Mouse (Mus musculus) neural tube, embryonic 14.5 days (tissue): ENCODE results near the gene Parvb. TPM values are rescaled to one million over a fixed set of nuclear protein-coding genes. Genes with fewer than 3 reads are reported as not detected.

Source experiments
- ATAC-seq: fragments of 200-750 bp; cut with Nextera tagmentation; 2 replicates; pipeline ENCODE4 v1.8.0; 2017; ENCODE audit warnings: low read depth, mild to moderate bottlenecking, moderate TSS enrichment, moderate library complexity
- H3K27ac ChIP-seq: fragments of 300-500 bp; sonication (generic); 2 replicates; pipeline ENCODE4 v1.5.1; 2014; ENCODE audit warnings: low read depth, mild to moderate bottlenecking, control low read depth, low read length, moderate library complexity, mixed read lengths
- H3K27me3 ChIP-seq: fragments of 300-500 bp; sonication (generic); 2 replicates; pipeline ENCODE4 v1.6.1; 2014; ENCODE audit warnings: low read length; ENCODE audit not compliant: control insufficient read depth, insufficient read depth
- H3K36me3 ChIP-seq: fragments of 300-500 bp; sonication (generic); 2 replicates; pipeline ENCODE4 v1.6.1; 2014; ENCODE audit warnings: low read length, mixed read lengths; ENCODE audit not compliant: control insufficient read depth, insufficient read depth
- H3K4me1 ChIP-seq: fragments of 300-500 bp; sonication (generic); 2 replicates; pipeline ENCODE4 v1.6.1; 2014; ENCODE audit warnings: low read length; ENCODE audit not compliant: control insufficient read depth, insufficient read depth
- H3K4me2 ChIP-seq: fragments of 300-500 bp; sonication (generic); 2 replicates; pipeline ENCODE4 v1.6.1; 2014; ENCODE audit warnings: mild to moderate bottlenecking, low read depth, low read length, control low read depth
- H3K4me3 ChIP-seq: fragments of 300-500 bp; sonication (generic); 2 replicates; pipeline ENCODE4 v1.5.1; 2014; ENCODE audit warnings: low read depth, low read length, control low read depth, mixed read lengths
- H3K9ac ChIP-seq: fragments of 300-500 bp; sonication (generic); replicated peaks from 2 replicates; pipeline ENCODE4 v1.6.1; 2014; ENCODE audit warnings: low read depth, mild to moderate bottlenecking, control low read depth, low read length, mixed read lengths
- H3K9me3 ChIP-seq: fragments of 300-500 bp; sonication (generic); 2 replicates; pipeline ENCODE4 v1.6.1; 2016; ENCODE audit warnings: low read length; ENCODE audit not compliant: control insufficient read depth
- WGBS: fragments of 180-500 bp; shearing (Covaris S2); extraction: QIAGEN DNeasy Blood & Tissue Kit; methylation state at CpG from one replicate; pipeline ENCODE4 v1.1.7; 2014; 5-methylcytosine and 5-hydroxymethylcytosine counted together
- polyA plus RNA-seq: library from polyadenylated mRNA; unstranded; fragments of >200 nt; fragmentation: Nextera tagmentation; extraction: Ambion mirVana; gene quantifications from 2 replicates; pipeline ENCODE4 v1.2.1, GENCODE M21; 2014

The Parvb gene
- polyA plus RNA-seq, 1 experiment from 2014 or later, result 3.3 TPM

GRCm38 (mm10) chr15:84270032-84270431, 38.2 kb downstream of the Parvb start:
- Histone ChIP-seq H3K27ac (no peak overlapping the region), H3K27me3 (no peaks in the 10 kb centered on the region), H3K4me1 (no peaks in the 10 kb centered on the region), H3K4me3 (no peak overlapping the region), H3K9me3 (no peaks in the 10 kb centered on the region), H3K4me2 (no peak overlapping the region), H3K9ac (no peak overlapping the region), H3K36me3 (no peaks in the 10 kb centered on the region)
- 81% methylated on average over 5 of the region's 5 CpGs for WGBS
- no peak for ATAC-seq

- Histone ChIP-seq H3K36me3 (no peaks in the 10 kb centered on the region), H3K9me3 (no peaks in the 10 kb centered on the region), H3K27ac (no peak overlapping the region), H3K4me3 (no peak overlapping the region), H3K27me3 (no peaks in the 10 kb centered on the region), H3K4me2 (no peak overlapping the region), H3K9ac (no peak overlapping the region), H3K4me1 (no peaks in the 10 kb centered on the region)
- no peak for ATAC-seq
- WGBS, result 76% methylated on average over 6 of the region's 6 CpGs
Measured at GRCm38 (mm10) chr15:84270463-84270862, 38.6 kb downstream of the Parvb start.

GRCm38 (mm10) chr15:84276066-84276465, 44.2 kb downstream of the Parvb start:
- Histone ChIP-seq H3K4me3 (no peak overlapping the region), H3K27ac (no peak overlapping the region), H3K27me3 (no peaks in the 10 kb centered on the region), H3K4me2 (no peak overlapping the region), H3K36me3 (no peaks in the 10 kb centered on the region), H3K4me1 (no peaks in the 10 kb centered on the region), H3K9ac (no peak overlapping the region), H3K9me3 (no peaks in the 10 kb centered on the region)
- no peak for ATAC-seq
- 86% methylated on average over 4 of the region's 4 CpGs for WGBS

- 78% methylated on average over 7 of the region's 7 CpGs for WGBS
- ATAC-seq, result no peak
- H3K27ac ChIP-seq, result no peak overlapping the region
Measured at GRCm38 (mm10) chr15:84278091-84278490, 46.2 kb downstream of the Parvb start.

GRCm38 (mm10) chr15:84278656-84279055, 46.8 kb downstream of the Parvb start:
- no peak overlapping the region for H3K27ac ChIP-seq
- no peak for ATAC-seq

More at GRCm38 (mm10) chr15:84278091-84278490, 46.2 kb downstream of the Parvb start:
- H3K4me1 ChIP-seq, result no peaks in the 10 kb centered on the region
- no peak overlapping the region for H3K4me2 ChIP-seq
- no peak overlapping the region for H3K9ac ChIP-seq
- H3K36me3 ChIP-seq, result no peaks in the 10 kb centered on the region
- H3K27me3 ChIP-seq, result no peaks in the 10 kb centered on the region
- no peak overlapping the region for H3K4me3 ChIP-seq
- H3K9me3 ChIP-seq, result no peaks in the 10 kb centered on the region

GRCm38 (mm10) chr15:84280309-84280708, 48.5 kb downstream of the Parvb start:
- H3K4me3 ChIP-seq, result no peak overlapping the region
- ATAC-seq, result no peak
- H3K36me3 ChIP-seq, result no peaks in the 10 kb centered on the region
- no peaks in the 10 kb centered on the region for H3K4me1 ChIP-seq
- H3K27ac ChIP-seq, result no peak overlapping the region
- no peak overlapping the region for H3K9ac ChIP-seq
- H3K9me3 ChIP-seq, result no peaks in the 10 kb centered on the region
- H3K4me2 ChIP-seq, result no peak overlapping the region
- 82% methylated on average over 8 of the region's 8 CpGs for WGBS
- no peaks in the 10 kb centered on the region for H3K27me3 ChIP-seq

More at GRCm38 (mm10) chr15:84278656-84279055, 46.8 kb downstream of the Parvb start:
- Histone ChIP-seq H3K9ac (no peak overlapping the region), H3K9me3 (no peaks in the 10 kb centered on the region), H3K4me3 (no peak overlapping the region), H3K27me3 (no peaks in the 10 kb centered on the region), H3K4me1 (no peaks in the 10 kb centered on the region), H3K4me2 (no peak overlapping the region), H3K36me3 (no peaks in the 10 kb centered on the region)
- 36% methylated on average over 7 of the region's 7 CpGs for WGBS

- no peak for ATAC-seq
- no peak overlapping the region for H3K4me3 ChIP-seq
- 92% methylated on average over 11 of the region's 11 CpGs for whole genome bisulfite sequencing
Measured at GRCm38 (mm10) chr15:84280712-84281347, 49.0 kb downstream of the Parvb start.

GRCm38 (mm10) chr15:84282206-84283085, 50.6 kb downstream of the Parvb start:
- 65% methylated on average over 20 of the region's 20 CpGs for WGBS
- no peak overlapping the region for H3K27ac ChIP-seq
- no peak overlapping the region for H3K9ac ChIP-seq
- H3K9me3 ChIP-seq, result no peaks in the 10 kb centered on the region
- no peaks in the 10 kb centered on the region for H3K27me3 ChIP-seq
- H3K4me1 ChIP-seq, result no peaks in the 10 kb centered on the region
- no peak overlapping the region for H3K4me3 ChIP-seq
- H3K36me3 ChIP-seq, result no peaks in the 10 kb centered on the region
- ATAC-seq, result no peak
- no peak overlapping the region for H3K4me2 ChIP-seq

More at GRCm38 (mm10) chr15:84280712-84281347, 49.0 kb downstream of the Parvb start:
- no peaks in the 10 kb centered on the region for H3K27me3 ChIP-seq
- no peaks in the 10 kb centered on the region for H3K4me1 ChIP-seq
- H3K27ac ChIP-seq, result no peak overlapping the region
- H3K36me3 ChIP-seq, result no peaks in the 10 kb centered on the region
- no peak overlapping the region for H3K9ac ChIP-seq
- H3K9me3 ChIP-seq, result no peaks in the 10 kb centered on the region
- no peak overlapping the region for H3K4me2 ChIP-seq

GRCm38 (mm10) chr15:84284059-84284458, 52.2 kb downstream of the Parvb start:
- Histone ChIP-seq H3K27ac (no peak overlapping the region), H3K4me3 (no peak overlapping the region), H3K9me3 (no peaks in the 10 kb centered on the region), H3K27me3 (no peaks in the 10 kb centered on the region), H3K4me2 (no peak overlapping the region), H3K9ac (no peak overlapping the region), H3K36me3 (no peaks in the 10 kb centered on the region), H3K4me1 (no peaks in the 10 kb centered on the region)
- no peak for ATAC-seq
- WGBS, result 60% methylated on average over 5 of the region's 5 CpGs
